Comparison of ENCODE assay signal across 8 mouse cellular contexts in the genomic region with DNA sequence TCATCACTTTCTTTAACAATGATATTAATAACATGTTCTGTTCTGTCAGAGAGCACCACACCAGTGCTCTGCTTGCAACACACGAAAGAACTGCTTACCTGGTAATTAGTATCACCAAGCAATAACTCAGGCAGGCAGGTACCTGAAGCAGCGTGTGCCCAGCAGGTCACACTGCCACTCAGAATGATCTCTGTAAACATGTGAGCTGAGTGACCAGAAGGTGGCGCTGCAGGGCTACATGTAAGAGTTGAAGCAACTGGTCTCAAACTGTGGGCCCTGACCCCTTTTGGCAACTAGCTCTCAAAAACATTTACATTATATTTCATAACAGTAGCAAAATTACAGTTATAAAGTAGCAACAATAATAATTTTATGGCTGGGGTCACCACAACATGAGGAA. TPM values are rescaled to one million over a fixed set of nuclear protein-coding genes. Genes with fewer than 3 reads are reported as not detected.
A peak's percentile ranks its signal among the peaks of the same experiment; 100 is the strongest.
DNase-seq lines count a peak whose midpoint lies in the region; ATAC-seq and TF ChIP-seq lines count a peak whose summit lies in the region.

No protein-coding gene starts in this region.

- peaks cover 17% of the 10 kb centered on the region; the same call in 1 of the 2 replicates for H3K36me3 ChIP-seq in intestine, postnatal 0 days (ENCODE audit: control insufficient read depth, insufficient read depth)
- peaks cover 23% of the 10 kb centered on the region for H3K36me3 ChIP-seq in limb, embryonic 14.5 days (ENCODE audit: control insufficient read depth, insufficient read depth, low read length)
- H3K36me3 ChIP-seq in neural tube, embryonic 14.5 days (ENCODE audit: control insufficient read depth, insufficient read depth, low read length), result peaks cover 7% of the 10 kb centered on the region; the same call in 1 of the 2 replicates

- DNase-seq in right cerebral cortex, adult 18-20 months, result peak; percentile 65
- DNase-seq in right cerebral cortex, postnatal 25 days, result no peak
- DNase-seq in cerebellum, adult 11-12 months, result peak; percentile 29
- peak; percentile 78 for DNase-seq in limb, embryonic 14.5 days (ENCODE audit: low spot score)
- DNase-seq in thymus, postnatal 0 days (ENCODE audit: low spot score), result peak; percentile 86

- H3K9me3 ChIP-seq in intestine, postnatal 0 days (ENCODE audit: control insufficient read depth), result no peaks in the 10 kb centered on the region
- H3K9me3 ChIP-seq in limb, embryonic 14.5 days (ENCODE audit: control insufficient read depth, low read length), result no peaks in the 10 kb centered on the region
- no peaks in the 10 kb centered on the region for H3K9me3 ChIP-seq in neural tube, embryonic 14.5 days (ENCODE audit: control insufficient read depth, low read length)

- no peaks in the 10 kb centered on the region for H3K27me3 ChIP-seq in intestine, postnatal 0 days (replicated peaks; ENCODE audit: control insufficient read depth, insufficient read depth, low read length)
- H3K27me3 ChIP-seq in limb, embryonic 14.5 days (ENCODE audit: control insufficient read depth, insufficient read depth, low read length), result no peaks in the 10 kb centered on the region
- no peaks in the 10 kb centered on the region for H3K27me3 ChIP-seq in neural tube, embryonic 14.5 days (ENCODE audit: control insufficient read depth, insufficient read depth, low read length)

- H3K4me1 ChIP-seq in intestine, postnatal 0 days (replicated peaks; ENCODE audit: control insufficient read depth, insufficient read depth, low read length), result no peaks in the 10 kb centered on the region
- no peaks in the 10 kb centered on the region for H3K4me1 ChIP-seq in limb, embryonic 14.5 days (ENCODE audit: control insufficient read depth, insufficient read depth, low read length)
- no peaks in the 10 kb centered on the region for H3K4me1 ChIP-seq in neural tube, embryonic 14.5 days (ENCODE audit: control insufficient read depth, insufficient read depth, low read length)

- no peak overlapping the region for H3K4me3 ChIP-seq in intestine, postnatal 0 days (ENCODE audit: low read depth, low read length)
- no peak overlapping the region for H3K4me3 ChIP-seq in limb, embryonic 14.5 days (replicated peaks; ENCODE audit: low read length)
- H3K4me3 ChIP-seq in neural tube, embryonic 14.5 days (ENCODE audit: low read depth, low read length), result no peak overlapping the region

- H3K4me2 ChIP-seq in intestine, postnatal 0 days (replicated peaks; ENCODE audit: low read depth), result no peak overlapping the region
- H3K4me2 ChIP-seq in limb, embryonic 14.5 days (replicated peaks; ENCODE audit: low read depth, low read length, severe bottlenecking), result no peak overlapping the region
- H3K4me2 ChIP-seq in neural tube, embryonic 14.5 days (ENCODE audit: low read depth, low read length), result no peak overlapping the region

- H3K9ac ChIP-seq in intestine, postnatal 0 days (ENCODE audit: low read depth, low read length), result no peak overlapping the region
- H3K9ac ChIP-seq in limb, embryonic 14.5 days (ENCODE audit: low read depth, low read length, severe bottlenecking), result no peak overlapping the region
- no peak overlapping the region for H3K9ac ChIP-seq in neural tube, embryonic 14.5 days (replicated peaks; ENCODE audit: low read depth, low read length)

- no peak for TF ChIP-seq POLR2A in limb, embryonic 14.5 days (IDR thresholded peaks at IDR 0.05; ENCODE audit: borderline replicate concordance, extremely low read depth, insufficient read depth, insufficient read length)

- no peak overlapping the region for H3K27ac ChIP-seq in intestine, postnatal 0 days (ENCODE audit: low read depth, low read length)
- no peak overlapping the region for H3K27ac ChIP-seq in limb, embryonic 14.5 days (replicated peaks; ENCODE audit: low read depth, low read length)
- no peak overlapping the region for H3K27ac ChIP-seq in neural tube, embryonic 14.5 days (ENCODE audit: low read depth, low read length)

- peak; percentile 71; the same call in 1 of the 2 replicates for ATAC-seq in frontal cortex, adult (ENCODE audit: low TSS enrichment)
- ATAC-seq in intestine, postnatal 0 days, result 0 out of 2 replicates have a peak, but pooled peaks have one; percentile 36
- no peak for ATAC-seq in limb, embryonic 14.5 days (ENCODE audit: low FRiP score, low read depth)
- peak; percentile 73 for ATAC-seq in neural tube, embryonic 14.5 days (ENCODE audit: low read depth)

- peak; percentile 93 for TF ChIP-seq CTCF in intestine, postnatal 0 days (IDR thresholded peaks at IDR 0.05; ENCODE audit: low read depth)

- WGBS in intestine, postnatal 0 days, result 17% methylated on average over 3 of the region's 3 CpGs
- WGBS in limb, embryonic 14.5 days, result 6% methylated on average over 3 of the region's 3 CpGs
- 6% methylated on average over 3 of the region's 3 CpGs for WGBS in neural tube, embryonic 14.5 days

RNA-seq across cellular contexts. Expression of a gene that starts 59.1 kb away (rescaled TPM):
- not detected in 2 replicates for polyA plus RNA-seq in intestine, postnatal 0 days (2015; fragmentation: Nextera tagmentation; extraction: Ambion mirVana)
- polyA plus RNA-seq in limb, embryonic 14.5 days (2012; rRNA removed), result 0.21 TPM in 1 of 2 replicates, not detected in the other
- polyA plus RNA-seq in limb, embryonic 14.5 days (2014; fragmentation: Nextera tagmentation; extraction: Ambion mirVana), result 0.21 TPM in 1 of 2 replicates, not detected in the other
- polyA plus RNA-seq in neural tube, embryonic 14.5 days (2014; fragmentation: Nextera tagmentation; extraction: Ambion mirVana), result 0.35 TPM in 1 of 2 replicates, not detected in the other
- polyA plus RNA-seq in thymus, postnatal 0 days (2015; fragmentation: Nextera tagmentation; extraction: Ambion mirVana), result 0.22 and 0.28 TPM in 2 replicates
